In genomic region chr7:126274137-126274536, GRCm38 (mm10) we compare ENCODE assay signal across 8 mouse cellular contexts. TPM values are rescaled to one million over a fixed set of nuclear protein-coding genes. Genes with fewer than 3 reads are reported as not detected.
DNase-seq lines count a peak whose midpoint lies in the region; ATAC-seq and TF ChIP-seq lines count a peak whose summit lies in the region.

No protein-coding gene starts in this region.

- H3K27ac ChIP-seq in heart, embryonic 15.5 days: no peak overlapping the region
- H3K27ac ChIP-seq in cortical plate, adult 2 months (ENCODE audit: insufficient read depth, low read length): no peak overlapping the region
- peak overlapping the region; percentile 99 for H3K27ac ChIP-seq in hindbrain, embryonic 13.5 days
- peak overlapping the region; percentile 7; the same call in 1 of the 2 replicates for H3K27ac ChIP-seq in midbrain, embryonic 11.5 days (ENCODE audit: low read depth, low read length)

- peaks cover 29% of the 10 kb centered on the region for H3K4me1 ChIP-seq in heart, embryonic 15.5 days (replicated peaks)
- peaks cover 4% of the 10 kb centered on the region; the same call in 1 of the 2 replicates for H3K4me1 ChIP-seq in cortical plate, adult 2 months (ENCODE audit: control insufficient read depth, insufficient read depth, low read length)
- peaks cover 65% of the 10 kb centered on the region for H3K4me1 ChIP-seq in hindbrain, embryonic 13.5 days (replicated peaks)
- H3K4me1 ChIP-seq in midbrain, embryonic 11.5 days (ENCODE audit: control insufficient read depth, insufficient read depth, low read length): peaks cover 42% of the 10 kb centered on the region

- peak overlapping the region; percentile 82 for H3K4me3 ChIP-seq in heart, embryonic 15.5 days
- H3K4me3 ChIP-seq in cortical plate, adult 2 months (ENCODE audit: insufficient read depth, low read length): peak overlapping the region; percentile 82
- H3K4me3 ChIP-seq in hindbrain, embryonic 13.5 days: peak overlapping the region; percentile 99
- H3K4me3 ChIP-seq in midbrain, embryonic 11.5 days (ENCODE audit: low read depth, low read length): peak overlapping the region; percentile 79

- TF ChIP-seq CTCF in cortical plate, adult 2 months (IDR thresholded peaks at IDR 0.05; ENCODE audit: extremely low read depth, insufficient read depth, low read length): no peak

- TF ChIP-seq POLR2A in cortical plate, adult 2 months (IDR thresholded peaks at IDR 0.05; ENCODE audit: extremely low read depth, insufficient read depth, low read length): no peak

- intact Hi-C loops in heart, postnatal 14 days (cut with DNase I): no loop called here
- intact Hi-C loops in gastrocnemius, postnatal 14 days (cut with DNase I; ENCODE audit: low total_unique reads): no loop called here

- no peaks in the 10 kb centered on the region for H3K36me3 ChIP-seq in heart, embryonic 15.5 days
- H3K36me3 ChIP-seq in hindbrain, embryonic 13.5 days: peaks cover 40% of the 10 kb centered on the region
- peaks cover 7% of the 10 kb centered on the region for H3K36me3 ChIP-seq in midbrain, embryonic 11.5 days (ENCODE audit: control insufficient read depth, insufficient read depth, low read length)

- ATAC-seq in heart, embryonic 15.5 days (replicated peaks; ENCODE audit: insufficient number of reproducible peaks, insufficient read depth, low FRiP score, low read depth): no peak
- ATAC-seq in hindbrain, embryonic 13.5 days (ENCODE audit: low FRiP score): no peak
- no peak for ATAC-seq in midbrain, embryonic 11.5 days (ENCODE audit: low FRiP score)

- no peaks in the 10 kb centered on the region for H3K9me3 ChIP-seq in heart, embryonic 15.5 days (replicated peaks)
- no peaks in the 10 kb centered on the region for H3K9me3 ChIP-seq in hindbrain, embryonic 13.5 days
- no peaks in the 10 kb centered on the region for H3K9me3 ChIP-seq in midbrain, embryonic 11.5 days (ENCODE audit: control insufficient read depth, low read length)

- 38% methylated on average over 3 of the region's 3 CpGs for WGBS in heart, embryonic 15.5 days
- 8% methylated on average over 3 of the region's 3 CpGs for WGBS in hindbrain, embryonic 13.5 days
- 12% methylated on average over 3 of the region's 3 CpGs for WGBS in midbrain, embryonic 11.5 days

- no peak for DNase-seq in heart, postnatal 14 days
- no peak for DNase-seq in midbrain, embryonic 11.5 days (ENCODE audit: low spot score, missing footprints)
- no peak for DNase-seq in layer of hippocampus, adult 11-12 months (ENCODE audit: low spot score)
- no peak for DNase-seq in gastrocnemius, postnatal 14 days
- DNase-seq in urinary bladder, adult 2 months (ENCODE audit: low spot score): no peak

- peak overlapping the region; percentile 35; the same call in 1 of the 2 replicates for H3K9ac ChIP-seq in heart, embryonic 15.5 days
- peak overlapping the region; percentile 100 for H3K9ac ChIP-seq in hindbrain, embryonic 13.5 days
- H3K9ac ChIP-seq in midbrain, embryonic 11.5 days (ENCODE audit: low read length): peak overlapping the region; percentile 96

- no peaks in the 10 kb centered on the region for H3K27me3 ChIP-seq in heart, embryonic 15.5 days
- H3K27me3 ChIP-seq in hindbrain, embryonic 13.5 days: peaks cover 11% of the 10 kb centered on the region; the same call in 1 of the 2 replicates
- no peaks in the 10 kb centered on the region for H3K27me3 ChIP-seq in midbrain, embryonic 11.5 days (ENCODE audit: control insufficient read depth, insufficient read depth, low read length)

- peak overlapping the region; percentile 99 for H3K4me2 ChIP-seq in heart, embryonic 15.5 days
- H3K4me2 ChIP-seq in hindbrain, embryonic 13.5 days: peak overlapping the region; percentile 100
- peak overlapping the region; percentile 86 for H3K4me2 ChIP-seq in midbrain, embryonic 11.5 days

RNA-seq across cellular contexts. Expression of gene Sbk1, which starts 1.7 kb away (rescaled TPM):
- polyA plus RNA-seq in heart, embryonic 15.5 days (2015; fragmentation: Nextera tagmentation; extraction: Ambion mirVana): 11.2 and 16.4 TPM in 2 replicates
- total RNA-seq in heart, postnatal 14 days (2021): 10 to 100 TPM; 77.7 to 82.2 TPM
- polyA plus RNA-seq in cortical plate, adult 2 months (2012; rRNA removed): 46.1 and 49.2 TPM in 2 replicates
- 248 and 253 TPM in 2 replicates for polyA plus RNA-seq in hindbrain, embryonic 13.5 days (2015; fragmentation: Nextera tagmentation; extraction: Ambion mirVana)
- 133 and 162 TPM in 2 replicates for polyA plus RNA-seq in midbrain, embryonic 11.5 days (2014; fragmentation: Nextera tagmentation; extraction: Ambion mirVana)
- total RNA-seq in gastrocnemius, postnatal 14 days (2021): 10 to 100 TPM; 22.4 to 35.2 TPM
- 2.7 and 3.7 TPM in 2 replicates for polyA plus RNA-seq in urinary bladder, adult 2 months (2012; rRNA removed)

Comparison
In these comparisons a context has a peak if more than half of its experiments do, and no peak if none do; other contexts are left out.
1. H3K27ac ChIP-seq: peak in hindbrain, embryonic 13.5 days (single experiment) and midbrain, embryonic 11.5 days (single experiment); none in heart, embryonic 15.5 days (single experiment) and cortical plate, adult 2 months (single experiment).
2. H3K9ac ChIP-seq: peak in every context shown above with its lines; median percentile 100 in hindbrain, embryonic 13.5 days; 96 in midbrain, embryonic 11.5 days; 35 in heart, embryonic 15.5 days.
3. Peak in every context shown above with its lines, with median percentiles within 50 percentile points of each other: H3K4me2 ChIP-seq and H3K4me3 ChIP-seq.